Mouse (Mus musculus) T-helper 17 cell (primary cell): ENCODE results near the gene Hyou1.

Experiments used
- in situ Hi-C, 2 experiments: fragments of 300-600 bp; cut with MboI, MseI; formaldehyde crosslinking; loops; 1 replicate in 1 of 2; 2 replicates in 1 of 2; pipeline ENCODE4 v1.15.1; 2025; ENCODE audit warnings: high pct_unique_total_duplicates in 2 of 2

Gene Hyou1

DNA sequence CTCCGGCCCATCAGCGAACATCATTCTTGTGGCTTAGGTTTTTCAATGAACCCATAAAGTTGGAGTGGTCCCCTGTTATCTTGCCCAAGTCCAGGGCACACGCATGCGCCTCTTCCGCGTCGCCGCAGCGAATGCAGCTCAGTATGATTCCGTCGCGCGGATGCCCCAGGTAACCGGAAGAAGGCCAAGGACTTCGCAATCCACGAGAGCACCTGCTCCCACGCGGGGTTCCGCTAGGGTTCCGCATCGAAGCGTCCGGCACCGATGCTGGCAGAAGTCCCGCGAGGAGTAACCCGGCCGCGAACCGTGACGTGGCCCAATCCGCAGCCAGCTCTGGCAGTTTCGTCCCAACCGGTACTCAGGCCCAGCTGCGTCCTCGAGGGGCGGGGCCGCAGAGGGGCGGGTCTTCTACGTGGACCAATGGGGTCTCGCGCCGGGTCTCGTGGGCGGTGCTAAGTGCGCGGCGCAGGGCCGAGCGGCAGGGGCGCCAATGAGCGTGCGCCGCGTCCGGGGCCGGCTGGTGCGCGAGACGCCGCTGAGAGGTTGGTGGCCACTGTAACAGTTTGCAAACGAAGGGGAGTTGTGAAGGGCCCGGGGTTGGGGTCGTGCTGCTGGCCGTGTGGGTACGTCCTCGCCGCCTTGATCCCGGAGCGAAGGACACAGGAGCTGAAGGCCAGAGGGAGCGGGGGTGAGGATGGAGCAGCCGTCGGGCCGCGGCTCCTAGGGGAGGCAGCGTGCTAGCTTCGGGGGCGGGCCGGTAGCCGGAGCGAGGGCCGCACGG is at the start of gene Hyou1:
Gene Hyou1, plus strand, starts transcription at position 437 of the 781 bp plus-strand sequence.
- in situ Hi-C loops, result no loop called here

DNA sequence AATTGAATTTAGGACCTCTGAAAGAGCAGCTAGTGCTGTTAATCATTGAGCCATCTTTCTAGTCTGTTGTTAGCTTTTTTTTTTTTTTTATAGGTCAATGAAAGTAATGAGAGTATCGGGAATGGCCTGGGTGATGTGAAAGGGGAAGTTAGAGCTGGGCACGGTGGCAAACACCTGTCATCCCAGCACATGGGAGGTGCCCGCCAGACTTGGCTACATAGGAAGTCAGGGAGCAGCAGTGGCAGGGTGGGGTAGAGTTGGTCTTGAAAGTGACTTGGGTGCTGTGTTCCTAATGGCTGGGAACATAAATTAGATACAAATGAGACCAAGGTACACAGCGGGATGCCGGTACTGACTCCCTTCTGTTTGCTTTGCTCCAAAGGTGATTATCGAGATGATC is 48.6 kb upstream of the Hyou1 start:
- in situ Hi-C loops, result no loop called here

DNA sequence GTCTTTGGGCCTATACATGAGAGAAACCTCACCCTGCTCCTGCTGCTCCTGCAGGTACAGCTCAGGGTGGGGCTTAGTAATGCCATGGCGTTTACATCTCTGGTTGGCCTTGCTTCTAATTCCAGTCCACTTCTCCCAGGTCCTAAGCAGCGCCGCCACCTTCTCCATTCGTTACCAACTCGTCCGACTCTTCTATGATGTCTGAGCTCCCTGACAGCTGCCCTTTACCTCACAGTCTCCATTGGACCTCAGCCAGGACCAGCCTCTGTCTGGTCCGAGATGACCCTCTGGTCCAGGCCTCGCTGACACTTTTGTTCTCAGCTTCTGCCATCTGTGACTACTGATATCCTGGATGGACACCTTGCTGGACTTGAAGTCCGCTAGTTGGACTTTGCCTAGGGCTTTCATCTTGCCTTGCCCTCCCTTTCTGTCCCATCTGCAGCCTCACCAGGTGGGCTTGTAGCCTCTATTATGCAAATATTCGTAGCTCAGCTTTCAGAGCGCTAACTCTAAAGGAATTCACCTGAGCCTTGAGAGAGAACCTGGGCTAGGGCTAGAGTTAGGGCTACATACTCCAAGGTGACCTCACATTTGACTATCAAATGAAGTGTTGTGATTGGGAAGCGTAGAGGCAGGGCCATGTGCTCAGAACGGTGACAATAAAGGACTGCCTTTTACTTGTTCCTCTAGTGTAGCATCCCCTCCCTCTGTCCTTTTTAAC is 46.2 kb upstream of the Hyou1 start:
- in situ Hi-C loops, result no loop called here

DNA sequence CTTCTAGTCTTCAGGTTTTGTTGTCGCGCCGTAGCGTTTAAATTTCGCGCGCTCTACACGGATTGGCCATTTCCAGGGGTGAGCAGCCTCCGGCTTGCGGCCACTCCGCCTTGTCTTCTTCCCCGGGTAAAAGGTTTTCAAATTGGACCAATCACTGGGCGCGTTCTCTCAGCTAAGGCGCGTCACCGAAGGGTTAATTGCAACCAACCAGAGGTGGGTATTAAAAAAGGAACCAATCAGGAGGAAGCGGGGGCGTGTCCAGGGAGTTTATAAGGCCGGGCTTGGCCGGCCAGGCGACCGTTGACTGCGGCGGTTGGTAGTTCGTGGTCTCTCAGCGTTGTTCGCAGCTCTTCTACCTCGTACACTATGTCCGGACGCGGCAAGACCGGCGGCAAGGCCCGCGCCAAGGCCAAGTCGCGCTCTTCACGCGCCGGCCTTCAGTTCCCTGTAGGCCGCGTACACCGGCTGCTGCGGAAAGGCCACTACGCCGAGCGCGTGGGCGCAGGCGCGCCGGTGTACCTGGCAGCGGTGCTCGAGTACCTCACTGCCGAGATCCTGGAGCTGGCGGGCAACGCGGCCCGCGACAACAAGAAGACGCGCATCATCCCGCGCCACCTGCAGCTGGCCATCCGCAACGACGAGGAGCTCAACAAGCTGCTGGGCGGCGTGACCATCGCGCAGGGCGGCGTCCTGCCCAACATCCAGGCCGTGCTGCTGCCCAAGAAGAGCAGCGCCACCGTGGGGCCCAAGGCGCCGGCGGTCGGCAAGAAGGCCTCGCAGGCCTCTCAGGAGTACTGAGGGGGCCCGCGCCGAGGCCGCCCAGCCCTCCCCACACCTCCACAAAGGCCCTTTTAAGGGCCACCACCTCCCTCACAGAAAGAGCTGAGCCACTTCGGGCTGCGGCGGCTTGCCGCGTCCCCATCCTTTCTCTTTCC is 44.6 kb upstream of the Hyou1 start, which contains the start of gene H2afx:
Gene H2afx, plus strand, starts transcription at position 299 of the 935 bp plus-strand sequence.
- in situ Hi-C loops, result loop anchor here in 1 of 2 experiments (5.0 kb wide), 1 partner anchor 97 kb away; no protein-coding TSS in a partner anchor

DNA sequence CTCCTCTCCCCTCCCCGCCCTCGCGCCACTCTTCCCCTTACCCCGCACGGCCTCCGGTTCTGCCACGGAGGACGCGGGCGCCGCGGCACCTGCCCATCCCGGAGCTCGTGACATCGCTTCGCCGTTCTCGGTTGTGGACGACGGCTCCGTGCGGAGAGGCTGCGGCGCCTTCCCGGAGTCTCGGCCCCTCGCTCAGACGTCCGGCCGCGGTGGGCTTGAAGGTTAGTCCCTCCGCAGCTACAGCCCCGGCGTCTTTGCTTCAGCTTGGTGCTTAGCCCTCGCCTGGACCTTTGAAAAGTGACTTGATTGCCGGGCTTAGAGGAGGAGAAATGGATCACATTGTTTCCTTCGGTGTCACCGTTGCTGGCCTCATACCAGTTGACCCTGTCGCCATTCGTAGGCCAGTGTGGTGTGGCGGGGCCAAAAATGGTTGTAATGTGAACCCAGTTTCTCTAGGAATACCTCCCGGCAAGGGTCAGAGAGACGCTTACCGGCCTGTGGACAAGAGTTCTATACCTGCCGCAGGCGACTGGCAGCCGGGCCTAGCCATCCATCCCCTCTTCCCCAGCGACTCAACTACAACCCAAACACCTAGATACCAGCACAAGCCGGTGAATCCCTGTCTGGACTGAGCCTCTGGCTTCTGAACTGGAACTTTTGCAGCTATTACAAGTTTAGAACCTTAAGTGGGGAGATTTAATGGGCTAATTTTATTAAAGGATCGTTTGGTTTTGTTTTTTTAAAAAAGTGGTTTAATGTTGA is 43.8 kb upstream of the Hyou1 start:
- in situ Hi-C loops, result loop anchor here in 1 of 2 experiments (5.0 kb wide), 1 partner anchor 98 kb away; no protein-coding TSS in a partner anchor

DNA sequence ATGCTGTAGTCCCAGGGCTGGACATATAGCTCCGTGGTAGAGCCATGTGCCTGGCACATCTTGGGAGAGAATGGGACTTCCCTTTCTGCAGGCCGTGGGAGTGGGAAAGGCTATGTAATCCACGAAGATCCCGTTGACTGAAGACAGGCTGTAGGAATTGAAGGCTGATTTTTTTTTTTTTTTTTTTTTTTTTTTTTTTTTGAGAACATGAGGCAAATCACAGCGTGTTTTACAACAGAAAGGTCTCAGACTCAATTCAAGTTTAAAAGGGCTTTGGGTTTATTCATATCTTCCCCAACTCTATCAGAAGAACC is 43.2 kb upstream of the Hyou1 start:
- in situ Hi-C loops, result loop anchor here in 1 of 2 experiments (5.0 kb wide), 1 partner anchor 99 kb away; no protein-coding TSS in a partner anchor

DNA sequence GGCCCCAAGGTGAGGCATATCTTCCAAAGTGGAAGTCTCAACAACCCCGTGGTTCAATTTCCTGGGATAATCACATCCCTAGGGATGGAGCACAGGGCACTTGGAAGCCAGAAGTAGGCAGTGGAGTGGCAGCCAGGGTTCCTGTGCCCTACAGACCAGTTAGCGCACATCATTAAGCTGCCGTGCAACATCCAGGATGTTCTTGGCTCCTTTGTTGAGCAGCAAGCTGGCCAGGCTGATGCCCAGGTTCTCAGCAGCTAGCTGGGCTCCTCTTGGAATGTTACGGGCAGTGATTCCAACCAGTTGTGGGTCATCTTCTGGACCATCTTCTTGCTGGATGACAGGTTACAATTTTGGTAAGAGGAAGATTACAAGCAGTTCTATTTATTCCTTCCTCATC is 42.8 kb upstream of the Hyou1 start:
- in situ Hi-C loops, result loop anchor here in 1 of 2 experiments (5.0 kb wide), 1 partner anchor 99 kb away; no protein-coding TSS in a partner anchor

DNA sequence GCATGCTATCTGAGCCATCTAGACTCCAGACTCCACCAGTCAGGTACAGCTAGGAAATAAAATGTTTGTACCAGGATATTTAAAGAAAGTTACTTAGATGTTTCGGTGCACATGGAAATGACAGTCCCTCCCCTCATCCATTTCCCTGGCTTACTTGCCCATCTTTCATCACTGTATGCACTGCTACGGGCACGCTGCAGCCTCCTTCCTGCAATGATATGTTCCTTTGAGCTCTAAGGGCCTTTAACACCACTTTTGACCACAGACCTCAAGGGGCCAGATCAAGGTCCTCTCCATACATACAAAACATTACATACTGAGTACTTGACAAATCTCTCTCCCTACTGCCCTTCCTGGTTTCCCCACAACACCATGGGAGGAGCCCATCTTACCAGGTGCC is 42.3 kb upstream of the Hyou1 start:
- in situ Hi-C loops, result loop anchor here in 1 of 2 experiments (5.0 kb wide), 1 partner anchor 100 kb away; no protein-coding TSS in a partner anchor

DNA sequence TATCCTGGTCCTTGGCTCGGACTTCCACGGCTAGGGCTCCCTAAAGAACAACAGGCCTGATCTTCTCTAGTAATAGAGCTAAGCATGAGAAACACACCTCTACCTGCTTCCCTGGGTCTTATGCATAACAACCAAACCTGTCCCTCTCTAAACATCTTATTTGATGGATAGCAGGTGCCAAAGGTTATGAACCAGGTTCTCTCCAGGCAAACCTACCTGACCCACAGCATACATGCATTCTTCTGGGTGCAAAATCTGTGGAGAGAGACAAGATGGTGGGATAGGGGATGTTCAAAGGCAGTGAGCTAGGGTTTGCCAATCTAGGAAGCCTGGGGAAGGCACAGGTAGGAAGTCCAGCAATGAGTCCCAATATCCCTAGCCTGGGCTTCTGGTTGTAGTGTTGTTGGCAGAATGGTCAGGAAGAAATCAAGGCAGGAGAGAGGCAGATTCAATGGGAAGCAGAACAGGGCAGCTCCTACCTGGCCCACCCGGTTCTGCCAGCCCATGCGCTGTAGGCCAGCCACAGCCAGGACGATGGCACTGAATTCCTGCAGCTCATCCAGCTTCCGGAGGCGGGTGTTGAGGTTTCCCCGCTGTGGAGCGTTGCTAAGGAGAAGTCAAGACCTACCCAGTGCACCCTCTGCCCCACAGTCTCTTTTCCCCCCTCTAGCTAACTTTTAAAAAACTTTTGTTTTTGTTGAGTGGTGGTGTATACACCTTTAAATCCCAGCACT is 41.7 kb upstream of the Hyou1 start:
- in situ Hi-C loops, result loop anchor here in 1 of 2 experiments (5.0 kb wide), 1 partner anchor 100 kb away; no protein-coding TSS in a partner anchor

DNA sequence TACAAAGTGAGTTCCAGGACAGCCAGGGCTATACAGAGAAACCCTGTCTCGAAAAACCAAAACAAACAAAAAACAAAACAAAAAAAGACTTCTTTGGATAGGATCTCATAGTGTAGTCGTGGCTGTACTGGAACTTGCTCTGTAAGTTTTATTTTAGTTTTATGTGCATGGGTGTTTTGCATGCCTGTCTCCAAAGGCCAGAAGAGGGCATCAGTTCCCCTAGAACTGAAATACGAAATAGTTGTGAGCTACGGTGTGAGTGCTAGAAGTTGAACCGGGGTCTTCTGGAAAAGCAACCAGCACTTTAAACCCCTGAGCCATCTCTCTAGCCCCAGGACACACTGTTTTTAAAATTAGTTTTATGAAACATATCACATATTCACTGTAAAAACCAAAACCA is 40.7 kb upstream of the Hyou1 start:
- in situ Hi-C loops, result loop anchor here in 1 of 2 experiments (5.0 kb wide), 1 partner anchor 101 kb away; no protein-coding TSS in a partner anchor

DNA sequence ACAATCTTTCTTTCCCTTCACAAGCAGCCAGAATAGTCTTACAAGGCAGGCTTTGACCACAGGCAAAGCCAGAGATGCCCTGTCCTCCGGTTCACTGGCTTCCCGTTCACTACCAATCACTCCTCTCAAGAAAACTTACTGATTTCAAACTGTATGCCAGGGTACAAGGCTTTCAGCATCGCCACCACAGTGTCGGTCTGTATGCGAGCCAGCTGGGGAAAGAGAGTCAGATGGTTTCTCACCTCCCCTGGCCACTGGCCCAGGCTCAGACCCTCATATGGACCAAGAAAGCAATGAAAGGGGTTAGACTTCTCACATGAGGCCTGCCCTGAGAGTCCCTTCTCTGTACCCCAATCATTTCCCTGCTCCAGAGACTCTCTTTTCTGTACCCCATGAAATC is 37.8 kb upstream of the Hyou1 start:
- in situ Hi-C loops, result loop anchor here (5.0 kb wide), 1 partner anchor 56 kb away; the partner anchor contains the start of gene Slc37a4 (in 2 of the 2)

DNA sequence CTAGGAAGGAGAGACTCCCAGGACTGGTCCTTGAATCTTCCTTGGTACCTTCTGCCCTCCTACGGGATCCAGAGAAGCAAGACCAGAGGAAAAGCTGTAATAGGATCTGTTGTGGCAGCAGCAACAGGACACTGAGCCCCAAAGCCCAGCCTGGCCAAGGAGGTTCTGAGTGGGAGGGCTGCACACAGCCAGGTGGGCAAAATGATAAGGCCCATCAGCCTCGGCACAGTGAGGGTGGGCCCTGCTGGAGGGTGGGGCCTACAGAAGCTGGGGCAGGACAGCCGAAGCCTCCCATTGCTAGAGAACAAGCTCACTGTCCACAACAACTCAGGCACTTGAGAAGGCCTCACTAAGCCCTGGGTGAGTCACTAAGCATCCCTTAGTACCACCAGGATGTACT is 37.1 kb upstream of the Hyou1 start:
- in situ Hi-C loops, result loop anchor here (5.0 kb wide), 1 partner anchor 55 kb away; the partner anchor contains the start of gene Slc37a4 (in 2 of the 2)

DNA sequence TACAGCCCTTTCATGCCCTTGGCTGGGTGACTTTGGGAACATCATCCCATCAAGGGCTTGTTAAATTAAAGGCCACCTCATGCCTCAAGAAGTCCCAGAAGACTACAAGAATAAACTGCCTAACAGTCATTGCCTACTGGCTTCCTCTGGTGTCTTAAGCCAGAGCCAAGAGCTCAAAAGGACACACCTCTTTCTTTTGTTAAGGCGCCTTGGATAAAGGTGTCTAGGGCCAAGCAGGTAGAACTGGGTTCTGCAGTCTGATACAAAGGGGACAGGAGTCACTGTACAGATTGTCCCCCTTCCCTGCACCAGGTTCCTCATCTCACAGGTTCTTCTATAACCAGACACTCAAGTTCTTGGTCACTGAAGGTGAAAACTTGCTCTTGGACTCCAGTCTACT is 36.7 kb upstream of the Hyou1 start:
- in situ Hi-C loops, result loop anchor here (5.0 kb wide), 1 partner anchor 55 kb away; the partner anchor contains the start of gene Slc37a4 (in 2 of the 2)

DNA sequence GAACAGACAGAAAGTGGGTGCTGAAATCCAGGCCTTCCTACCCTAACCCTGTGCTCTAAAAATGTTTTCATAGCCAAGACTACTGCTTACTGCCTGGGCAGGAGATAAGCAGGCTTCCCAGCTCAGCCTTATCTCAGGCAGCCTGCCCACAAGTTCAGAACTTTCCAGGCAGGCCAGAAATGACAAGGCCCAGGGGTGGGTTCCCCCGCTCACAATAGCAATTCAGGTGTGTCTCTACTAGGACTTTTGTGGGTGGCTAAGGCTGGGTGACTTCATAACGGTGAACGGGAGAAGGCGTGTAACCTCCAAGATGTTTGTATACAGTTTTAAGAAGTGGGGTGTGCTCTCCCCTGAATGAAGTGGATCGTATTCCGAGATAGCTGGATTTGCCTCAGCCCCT is 36.0 kb upstream of the Hyou1 start:
- in situ Hi-C loops, result loop anchor here (5.0 kb wide), 1 partner anchor 54 kb away; the partner anchor contains the start of gene Slc37a4 (in 2 of the 2)

DNA sequence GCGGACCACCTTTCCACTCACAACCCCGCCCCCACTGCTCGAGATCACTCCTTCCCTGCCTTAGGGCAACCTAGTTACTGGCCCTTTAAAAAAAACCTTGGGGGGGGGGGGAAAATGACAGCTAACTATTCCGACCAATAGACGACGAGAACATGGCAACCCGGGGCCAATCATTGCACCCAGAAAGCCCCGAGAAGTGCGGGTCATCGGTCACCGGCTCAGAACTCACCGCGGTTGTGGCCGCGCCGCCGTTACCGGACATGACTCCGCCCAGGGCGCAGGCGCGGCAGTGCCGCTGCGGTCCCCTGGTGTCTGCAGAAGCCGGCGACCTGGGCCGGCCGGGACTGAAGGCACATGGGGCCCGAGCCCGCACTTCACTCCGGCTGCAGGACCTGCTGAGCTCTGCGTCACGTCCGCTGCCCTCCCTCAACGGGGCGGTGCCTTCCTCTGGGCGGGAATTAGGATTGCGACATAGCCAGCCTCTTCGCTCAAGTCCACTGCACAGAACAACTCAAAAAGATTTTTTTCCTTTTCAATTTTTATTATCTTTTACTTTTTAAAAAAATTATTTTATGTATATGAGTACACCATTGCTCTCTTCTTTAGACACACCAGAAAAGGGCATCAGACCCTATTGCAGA is 35.4 kb upstream of the Hyou1 start, which contains the start of gene Hmbs:
Gene Hmbs, minus strand, starts transcription at position 448 of the 641 bp plus-strand sequence.
- in situ Hi-C loops, result loop anchor here (5.0 kb wide), 1 partner anchor 53 kb away; the partner anchor contains the start of gene Slc37a4 (in 2 of the 2)

DNA sequence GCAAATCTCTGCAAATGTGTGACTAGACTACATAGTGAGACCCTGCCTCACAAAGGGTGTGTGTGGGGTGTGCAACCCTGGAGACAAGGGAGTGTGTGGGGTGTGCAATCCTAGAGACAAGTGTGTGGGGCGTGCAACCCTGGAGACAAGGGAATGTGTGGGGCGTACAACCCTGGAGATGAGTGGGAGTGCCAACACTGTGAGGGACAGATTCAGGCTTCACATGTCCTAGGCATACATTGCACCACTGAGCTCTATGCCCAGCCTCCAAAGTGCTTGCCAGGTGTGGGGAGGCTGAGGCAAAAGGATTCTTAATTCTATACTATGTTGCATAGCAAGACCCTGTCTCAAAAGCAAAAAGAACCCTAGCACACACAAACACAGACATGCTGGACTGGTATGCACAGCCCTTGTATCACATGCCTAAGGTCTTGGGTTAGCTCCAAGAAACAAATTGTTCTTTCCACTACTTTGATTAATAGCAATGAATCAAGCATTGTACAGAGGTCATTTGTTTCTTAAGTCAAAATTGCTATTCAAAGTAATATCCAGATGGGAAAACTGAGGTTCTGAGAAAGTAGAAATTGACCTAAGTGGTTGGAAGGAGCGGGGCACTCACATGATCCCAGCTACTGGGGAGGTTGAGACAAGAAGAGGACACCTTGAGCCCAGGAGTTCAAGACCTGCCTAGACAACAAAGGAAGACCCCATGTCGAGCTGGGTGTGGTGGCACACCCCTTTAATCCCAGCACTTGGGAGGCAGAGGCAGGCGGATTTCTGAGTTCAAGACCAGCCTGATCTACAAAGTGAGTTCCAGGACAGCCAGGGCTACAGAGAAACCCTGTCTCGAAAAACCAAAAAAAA is 33.5 kb upstream of the Hyou1 start:
- in situ Hi-C loops, result no loop called here

DNA sequence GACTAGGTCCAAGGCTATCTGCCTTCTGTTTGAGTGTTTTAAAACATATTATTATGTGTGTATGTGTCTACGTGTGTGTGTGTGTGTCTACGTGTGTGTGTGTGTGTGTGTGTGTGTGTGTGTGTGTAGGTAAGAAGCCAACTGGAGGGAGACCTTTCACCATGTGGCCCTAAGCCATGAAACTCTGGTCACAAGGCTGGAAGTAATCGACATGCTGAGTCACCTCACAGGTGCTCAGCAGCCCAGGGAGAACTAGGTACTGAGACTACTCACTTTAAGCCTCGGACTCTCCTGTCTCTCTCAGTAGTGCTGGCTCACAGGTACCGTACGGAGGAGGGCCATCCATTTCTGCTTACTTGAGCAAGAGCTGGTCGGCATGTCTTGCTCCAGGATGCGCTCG is 32.1 kb upstream of the Hyou1 start:
- in situ Hi-C loops, result no loop called here

DNA sequence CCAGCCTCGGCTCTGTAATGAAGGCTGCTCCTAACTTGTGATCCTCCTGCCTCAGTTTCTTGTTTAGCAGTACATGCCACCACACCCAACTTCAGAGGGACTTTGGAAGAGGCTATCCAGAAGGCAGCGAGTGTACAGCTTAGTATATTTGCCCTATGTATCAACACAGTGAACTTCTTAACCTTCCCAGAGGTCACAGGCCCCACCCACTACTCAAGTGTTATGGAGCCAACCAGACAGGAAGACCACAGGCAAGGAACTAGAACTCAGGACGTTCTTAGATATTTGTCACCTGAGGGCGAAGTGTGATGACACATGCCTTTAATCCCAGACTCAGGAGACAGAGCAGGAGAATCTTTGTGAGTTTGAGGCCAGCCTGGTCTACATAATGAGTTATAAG is 31.7 kb upstream of the Hyou1 start:
- in situ Hi-C loops, result no loop called here
